ENCODE assay signal across 8 mouse cellular contexts in the genomic region with DNA sequence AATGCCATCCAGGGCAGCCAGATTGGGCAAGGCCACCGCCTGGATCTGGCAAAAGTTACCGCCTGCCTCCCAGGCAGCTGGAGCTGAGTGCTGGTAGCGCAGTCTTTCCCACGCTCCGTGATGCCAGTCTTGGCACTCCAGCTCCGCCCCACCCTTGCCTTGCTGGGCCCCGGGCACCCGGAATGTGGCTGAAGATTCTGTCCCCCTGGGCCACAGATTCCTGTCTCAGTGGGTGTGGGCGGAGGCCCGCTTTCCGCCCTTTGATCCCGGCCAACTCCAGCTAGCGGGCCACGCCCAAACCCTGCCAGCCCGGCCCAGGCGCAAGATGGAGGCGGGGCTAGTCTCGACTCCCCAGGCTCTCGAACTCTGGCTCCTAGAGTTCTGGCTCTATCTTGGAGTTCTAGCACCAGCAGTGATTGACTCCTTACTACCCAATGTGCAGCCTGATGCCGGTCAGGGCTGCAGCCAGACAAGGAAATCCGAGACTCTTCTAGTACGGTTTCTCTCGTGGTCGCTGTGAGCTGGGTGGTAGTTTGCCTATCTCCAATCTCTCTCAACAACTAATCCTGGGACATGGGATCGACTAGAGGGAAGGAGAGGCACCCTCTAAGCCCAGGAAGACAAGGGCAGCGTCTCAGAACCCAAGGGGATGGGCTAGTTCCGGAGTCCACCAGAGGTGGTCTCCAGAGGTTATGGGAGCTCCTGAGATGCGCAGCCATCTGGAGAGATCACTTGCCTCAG. TPM values are rescaled to one million over a fixed set of nuclear protein-coding genes. Genes with fewer than 3 reads are reported as not detected.
DNase-seq lines count a peak whose midpoint lies in the region; ATAC-seq lines count a peak whose summit lies in the region.

No protein-coding gene starts in this region.

- peak; percentile 67 to 73 for DNase-seq in urinary bladder, adult 18-20 months (ENCODE audit: low spot score in 2 of 2)
- DNase-seq in urinary bladder, postnatal 10 days (ENCODE audit: low spot score): no peak
- DNase-seq in embryonic facial prominence, embryonic 11.5 days (ENCODE audit: low spot score): peak; percentile 52
- DNase-seq in heart, embryonic 10.5 days (ENCODE audit: low spot score): no peak
- peak; percentile 80 for DNase-seq in kidney, adult 18-20 months
- DNase-seq in lung, adult 18-20 months: peak; percentile 86 to 91
- DNase-seq in layer of hippocampus, postnatal 25 days (ENCODE audit: extremely low spot score in 1 of 2, low spot score in 1 of 2): no peak

- no peak for ATAC-seq in embryonic facial prominence, embryonic 11.5 days (replicated peaks; ENCODE audit: insufficient number of reproducible peaks, low FRiP score, low TSS enrichment, low read depth)
- peak; percentile 42 for ATAC-seq in neural tube, embryonic 14.5 days (ENCODE audit: low read depth)

- no peak overlapping the region for H3K27ac ChIP-seq in embryonic facial prominence, embryonic 11.5 days (replicated peaks; ENCODE audit: low read depth, low read length)
- 0 out of 2 replicates have a peak overlapping the region, but pooled peaks have one; percentile 3 for H3K27ac ChIP-seq in heart, embryonic 10.5 days
- no peak overlapping the region for H3K27ac ChIP-seq in neural tube, embryonic 14.5 days (ENCODE audit: low read depth, low read length)

- no peaks in the 10 kb centered on the region for H3K9me3 ChIP-seq in embryonic facial prominence, embryonic 11.5 days (replicated peaks; ENCODE audit: control insufficient read depth, low read length)
- no peaks in the 10 kb centered on the region for H3K9me3 ChIP-seq in heart, embryonic 10.5 days
- H3K9me3 ChIP-seq in neural tube, embryonic 14.5 days (ENCODE audit: control insufficient read depth, low read length): no peaks in the 10 kb centered on the region

- 6% methylated on average over 28 of the region's 28 CpGs for WGBS in embryonic facial prominence, embryonic 11.5 days
- 3% methylated on average over 28 of the region's 28 CpGs for WGBS in heart, embryonic 10.5 days
- 5% methylated on average over 28 of the region's 28 CpGs for WGBS in neural tube, embryonic 14.5 days

- no peaks in the 10 kb centered on the region for H3K36me3 ChIP-seq in embryonic facial prominence, embryonic 11.5 days (replicated peaks; ENCODE audit: control insufficient read depth, insufficient read depth, low read depth, low read length)
- H3K36me3 ChIP-seq in heart, embryonic 10.5 days: no peaks in the 10 kb centered on the region
- no peaks in the 10 kb centered on the region for H3K36me3 ChIP-seq in neural tube, embryonic 14.5 days (ENCODE audit: control insufficient read depth, insufficient read depth, low read length)

- H3K27me3 ChIP-seq in embryonic facial prominence, embryonic 11.5 days (ENCODE audit: control insufficient read depth, insufficient read depth, low read length): peaks cover 52% of the 10 kb centered on the region
- peaks cover 100% of the 10 kb centered on the region for H3K27me3 ChIP-seq in heart, embryonic 10.5 days (ENCODE audit: insufficient read depth, poor library complexity, severe bottlenecking)
- peaks cover 50% of the 10 kb centered on the region for H3K27me3 ChIP-seq in neural tube, embryonic 14.5 days (ENCODE audit: control insufficient read depth, insufficient read depth, low read length)

- H3K4me1 ChIP-seq in embryonic facial prominence, embryonic 11.5 days (ENCODE audit: control insufficient read depth, insufficient read depth, low read length): peaks cover 6% of the 10 kb centered on the region; the same call in 1 of the 2 replicates
- peaks cover 31% of the 10 kb centered on the region for H3K4me1 ChIP-seq in heart, embryonic 10.5 days
- H3K4me1 ChIP-seq in neural tube, embryonic 14.5 days (ENCODE audit: control insufficient read depth, insufficient read depth, low read length): peaks cover 5% of the 10 kb centered on the region

- no peak overlapping the region for H3K9ac ChIP-seq in embryonic facial prominence, embryonic 11.5 days (replicated peaks; ENCODE audit: low read length)
- no peak overlapping the region; the same call in 1 of the 2 replicates for H3K9ac ChIP-seq in neural tube, embryonic 14.5 days (replicated peaks; ENCODE audit: low read depth, low read length)

- peak overlapping the region; percentile 81 for H3K4me2 ChIP-seq in embryonic facial prominence, embryonic 11.5 days (ENCODE audit: low read depth, low read length)
- H3K4me2 ChIP-seq in neural tube, embryonic 14.5 days (ENCODE audit: low read depth, low read length): no peak overlapping the region

- H3K4me3 ChIP-seq in embryonic facial prominence, embryonic 11.5 days (ENCODE audit: low read depth, low read length): 0 out of 2 replicates have a peak overlapping the region, but pooled peaks have one; percentile 1
- H3K4me3 ChIP-seq in heart, embryonic 10.5 days: peak overlapping the region; percentile 62
- no peak overlapping the region for H3K4me3 ChIP-seq in neural tube, embryonic 14.5 days (ENCODE audit: low read depth, low read length)

RNA-seq across cellular contexts. Expression of gene Gpr132, which starts 8.5 kb away (rescaled TPM):
- 0.15 TPM in 1 of 2 replicates, not detected in the other for polyA plus RNA-seq in embryonic facial prominence, embryonic 11.5 days (2014; fragmentation: Nextera tagmentation; extraction: Ambion mirVana)
- polyA plus RNA-seq in heart, embryonic 10.5 days (2016; fragmentation: Nextera tagmentation; extraction: Ambion mirVana): 0.11 TPM in 1 of 2 replicates, not detected in the other
- 0.10 TPM in 1 of 2 replicates, not detected in the other for polyA plus RNA-seq in neural tube, embryonic 14.5 days (2014; fragmentation: Nextera tagmentation; extraction: Ambion mirVana)
- total RNA-seq in layer of hippocampus, postnatal 25 days (2021): under 1 TPM in 1 of 2 experiments, not detected in 1; 0.10 TPM

RNA-seq across cellular contexts. Expression of gene Cdca4, which starts 47.3 kb away (rescaled TPM):
- polyA plus RNA-seq in embryonic facial prominence, embryonic 11.5 days (2014; fragmentation: Nextera tagmentation; extraction: Ambion mirVana): 175 and 179 TPM in 2 replicates
- polyA plus RNA-seq in heart, embryonic 10.5 days (2016; fragmentation: Nextera tagmentation; extraction: Ambion mirVana): 66.5 and 98.2 TPM in 2 replicates
- polyA plus RNA-seq in neural tube, embryonic 14.5 days (2014; fragmentation: Nextera tagmentation; extraction: Ambion mirVana): 33.6 and 37.5 TPM in 2 replicates
- total RNA-seq in layer of hippocampus, postnatal 25 days (2021): 1 to 10 TPM; 8.0 to 9.7 TPM

RNA-seq across cellular contexts. Expression of gene Jag2, which starts 53.1 kb away (rescaled TPM):
- 3.5 and 5.7 TPM in 2 replicates for polyA plus RNA-seq in embryonic facial prominence, embryonic 11.5 days (2014; fragmentation: Nextera tagmentation; extraction: Ambion mirVana)
- polyA plus RNA-seq in heart, embryonic 10.5 days (2016; fragmentation: Nextera tagmentation; extraction: Ambion mirVana): 2.0 and 3.6 TPM in 2 replicates
- polyA plus RNA-seq in neural tube, embryonic 14.5 days (2014; fragmentation: Nextera tagmentation; extraction: Ambion mirVana): 14.0 and 17.2 TPM in 2 replicates
- 10 to 100 TPM; 40.3 to 46.3 TPM for total RNA-seq in layer of hippocampus, postnatal 25 days (2021)

Comparison
In these comparisons a context has a peak if more than half of its experiments do, and no peak if none do; other contexts are left out.
1. DNase-seq: peak in urinary bladder, adult 18-20 months (2 of 2), embryonic facial prominence, embryonic 11.5 days (single experiment), kidney, adult 18-20 months (single experiment) and lung, adult 18-20 months (2 of 2); none in urinary bladder, postnatal 10 days (single experiment), heart, embryonic 10.5 days (single experiment) and layer of hippocampus, postnatal 25 days (0 of 2).